Mouse (Mus musculus) gonadal fat pad, adult 2 months (tissue): ENCODE measurements around the gene Lrp8. TPM values are rescaled to one million over a fixed set of nuclear protein-coding genes. Genes with fewer than 3 reads are reported as not detected.

Experiments used
- DNase-seq: peaks from one replicate; pipeline ENCODE4 v3.0.0-alpha.2; 2012; ENCODE audit warnings: low read depth
- polyA plus RNA-seq: library from polyadenylated mRNA; depleted of rRNA; stranded (reverse); fragments of >200 nt; gene quantifications from 2 replicates; pipeline ENCODE4 v1.2.3, GENCODE M21; 2012; rRNA removed

The Lrp8 gene
- polyA plus RNA-seq, 1 experiment: 7.6 TPM

DNA sequence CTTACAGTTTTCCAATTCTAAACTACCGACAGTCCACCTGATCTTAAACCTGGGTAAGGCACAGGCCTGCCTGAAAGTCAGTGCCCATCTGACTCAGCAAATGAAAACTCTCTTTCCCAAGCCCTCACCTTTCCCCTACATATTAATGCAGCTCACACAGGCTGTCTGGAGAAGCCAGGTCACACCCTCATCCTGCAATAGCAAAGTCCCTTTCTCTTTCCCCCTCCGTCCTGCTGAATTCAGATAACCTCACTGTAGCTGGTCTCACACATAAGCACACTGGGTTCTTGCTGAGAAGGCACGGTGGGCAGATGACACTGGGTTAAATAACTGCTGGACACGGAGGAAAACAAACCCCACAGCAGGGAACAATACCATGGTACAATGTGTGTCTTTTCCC is 119.9 kb downstream of the Lrp8 start:
- DNase-seq: no peak

DNA sequence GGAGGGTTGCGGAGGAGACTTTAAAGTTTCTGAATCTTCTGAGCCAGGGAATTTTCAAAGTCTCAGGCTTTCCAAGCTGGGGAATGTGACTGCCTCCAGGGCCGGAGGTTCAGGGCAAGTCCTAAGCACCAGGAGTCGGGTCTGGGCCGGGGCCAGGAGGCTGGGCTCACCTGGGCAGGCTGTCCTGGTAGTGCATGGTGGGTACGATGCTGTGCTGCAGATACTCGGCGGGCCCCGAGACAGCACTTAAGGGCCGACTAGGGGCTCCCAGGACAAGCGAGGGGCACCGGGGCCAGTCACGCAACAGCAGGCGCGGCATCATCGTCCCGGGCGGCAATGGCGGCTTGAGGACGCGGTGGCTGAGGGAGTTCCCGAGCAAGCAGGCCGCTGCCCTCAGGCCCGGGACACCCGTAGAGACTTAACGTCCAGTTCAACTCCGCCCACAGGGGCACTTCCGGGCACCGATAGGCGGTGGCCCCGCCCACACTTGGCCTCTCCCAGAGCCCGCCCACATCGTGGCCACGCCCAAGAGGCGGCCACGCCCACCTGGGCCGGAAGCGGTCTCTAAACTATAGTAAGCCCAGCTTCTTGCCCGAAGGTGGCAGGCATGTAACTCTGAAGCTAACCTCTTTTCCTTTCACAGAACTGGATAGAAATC is 121.2 kb downstream of the Lrp8 start, which contains the start of gene Cpt2:
TSS of gene Cpt2 (minus strand) at position 466 of the 658 bp plus-strand sequence.
- no peak for DNase-seq

DNA sequence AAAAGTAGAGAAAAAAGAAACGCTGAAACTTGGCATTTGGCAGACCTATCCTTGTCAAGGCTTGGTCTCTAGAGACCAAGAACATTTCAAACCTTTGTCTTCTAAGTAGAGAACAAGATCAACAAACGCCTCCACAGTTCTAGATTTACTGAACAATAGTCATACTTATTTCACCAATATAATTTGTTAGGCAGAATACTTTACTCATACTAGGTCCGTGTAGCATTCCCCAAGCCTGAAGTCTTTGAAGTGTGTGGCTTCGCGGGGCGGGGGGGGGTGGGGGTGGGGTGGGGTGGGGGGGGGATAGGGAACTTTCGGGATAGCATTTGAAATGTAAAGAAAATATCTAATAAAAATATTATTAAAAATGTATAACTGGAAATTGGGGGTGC is 121.7 kb downstream of the Lrp8 start:
- DNase-seq: no peak

Other genes starting within 250 kb of the Lrp8 start
- gene Dmrtb1, start 118.0 kb upstream of the Lrp8 start, polyA plus RNA-seq: 3.9 and 6.7 TPM in 2 replicates
- 29.9 and 38.0 TPM in 2 replicates for gene Magoh, start 77.5 kb downstream of the Lrp8 start, polyA plus RNA-seq
- gene 0610037L13Rik, start 87.6 kb downstream of the Lrp8 start, polyA plus RNA-seq: 41.0 and 46.9 TPM in 2 replicates
- gene Cpt2, start 121.3 kb downstream of the Lrp8 start, polyA plus RNA-seq: 83.1 and 87.7 TPM in 2 replicates
- 0.19 and 0.27 TPM in 2 replicates for gene Slc1a7, start 166.1 kb downstream of the Lrp8 start, polyA plus RNA-seq